Mouse (Mus musculus) forebrain, embryonic 12.5 days (tissue): ENCODE measurements around the gene Myo1h. TPM values are rescaled to one million over a fixed set of nuclear protein-coding genes. Genes with fewer than 3 reads are reported as not detected.

Experiments
- ATAC-seq: fragments of 200-750 bp; cut with Nextera tagmentation; 2 replicates; pipeline ENCODE4 v1.8.0; 2017; ENCODE audit warnings: moderate TSS enrichment; ENCODE audit not compliant: low FRiP score
- H3K27ac ChIP-seq: fragments of 300-500 bp; sonication (generic); 2 replicates; pipeline ENCODE4 v1.5.1; 2016; ENCODE audit warnings: mild to moderate bottlenecking
- H3K27me3 ChIP-seq: fragments of 300-500 bp; sonication (generic); 2 replicates; pipeline ENCODE4 v1.6.1; 2016; ENCODE audit warnings: mild to moderate bottlenecking
- H3K36me3 ChIP-seq: fragments of 300-500 bp; sonication (generic); replicated peaks from 2 replicates; pipeline ENCODE4 v1.6.1; 2016; ENCODE audit warnings: mild to moderate bottlenecking
- H3K4me1 ChIP-seq: fragments of 300-500 bp; sonication (generic); 2 replicates; pipeline ENCODE4 v1.6.1; 2016
- H3K4me2 ChIP-seq: fragments of 300-500 bp; sonication (generic); 2 replicates; pipeline ENCODE4 v1.6.1; 2016; ENCODE audit warnings: mild to moderate bottlenecking, moderate library complexity
- H3K4me3 ChIP-seq: fragments of 300-500 bp; sonication (generic); replicated peaks from 2 replicates; pipeline ENCODE4 v1.5.1; 2016; ENCODE audit warnings: mild to moderate bottlenecking
- H3K9ac ChIP-seq: fragments of 300-500 bp; sonication (generic); 2 replicates; pipeline ENCODE4 v1.6.1; 2016; ENCODE audit warnings: mild to moderate bottlenecking
- H3K9me3 ChIP-seq: fragments of 300-500 bp; sonication (generic); 2 replicates; pipeline ENCODE4 v1.6.1; 2016
- WGBS: fragments of 180-500 bp; shearing (Covaris S2); methylation state at CpG from one replicate; pipeline ENCODE4 v1.1.7; 2016; 5-methylcytosine and 5-hydroxymethylcytosine counted together
- polyA plus RNA-seq: library from polyadenylated mRNA; unstranded; fragments of >200 nt; fragmentation: Nextera tagmentation; extraction: Ambion mirVana; gene quantifications from 2 replicates; pipeline ENCODE4 v1.2.1, GENCODE M21; 2016

Myo1h gene
- polyA plus RNA-seq, 1 experiment from 2014 or later: 1.0 TPM

GRCm38 (mm10) chr5:114299156-114299855 is 10.3 kb downstream of the Myo1h start:
- 19% methylated on average over 22 of the region's 22 CpGs for WGBS
- ATAC-seq: peak; percentile 40
- no peak overlapping the region for H3K4me3 ChIP-seq
- H3K4me1 ChIP-seq: peaks cover 52% of the 10 kb centered on the region
- H3K36me3 ChIP-seq: no peaks in the 10 kb centered on the region
- peak overlapping the region; percentile 65; the same call in 1 of the 2 replicates for H3K27ac ChIP-seq
- H3K4me2 ChIP-seq: peak overlapping the region; percentile 25
- H3K27me3 ChIP-seq: peaks cover 63% of the 10 kb centered on the region
- H3K9ac ChIP-seq: no peak overlapping the region
- no peaks in the 10 kb centered on the region for H3K9me3 ChIP-seq

DNA sequence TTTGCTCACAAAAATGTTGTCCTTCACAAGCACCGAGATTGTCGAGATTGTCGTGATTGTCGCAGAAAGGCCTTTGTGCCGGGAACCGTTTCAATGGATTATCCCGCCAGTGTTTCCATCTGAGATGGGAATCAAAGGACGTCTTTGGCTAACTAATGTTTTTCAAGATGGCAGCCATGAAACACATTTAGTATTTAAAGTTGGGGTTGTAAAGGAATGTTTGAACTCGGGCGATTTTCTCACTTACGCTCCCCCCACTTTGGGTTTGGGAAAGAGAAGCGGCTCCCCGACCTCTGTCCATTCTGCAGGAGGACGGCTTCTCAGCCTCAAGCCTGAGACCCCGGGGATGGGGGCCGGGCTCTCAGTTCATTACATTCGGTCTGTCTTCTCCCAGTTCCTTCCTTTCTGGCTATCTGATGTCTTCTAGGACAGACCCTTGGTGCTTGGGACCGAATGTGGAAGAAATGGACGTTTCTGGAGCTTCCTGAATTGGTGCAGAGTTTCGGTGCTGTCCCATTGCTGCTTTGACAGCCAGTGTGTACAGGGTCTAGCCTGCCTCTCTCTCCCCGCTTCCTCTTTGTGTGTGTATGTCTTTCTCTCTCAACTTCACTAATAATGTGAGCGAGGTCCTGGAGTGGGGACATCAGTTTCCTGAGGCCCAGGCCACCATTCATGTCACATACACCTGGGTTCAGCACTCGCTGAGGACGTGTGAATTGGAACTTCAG is 11.1 kb downstream of the Myo1h start:
- Histone ChIP-seq H3K9me3 (no peaks in the 10 kb centered on the region), H3K9ac (no peak overlapping the region), H3K27me3 (peaks cover 58% of the 10 kb centered on the region), H3K36me3 (no peaks in the 10 kb centered on the region), H3K4me3 (no peak overlapping the region), H3K4me2 (no peak overlapping the region), H3K27ac (no peak overlapping the region), H3K4me1 (peaks cover 52% of the 10 kb centered on the region)
- ATAC-seq: no peak
- WGBS: 48% methylated on average over 24 of the region's 24 CpGs

DNA sequence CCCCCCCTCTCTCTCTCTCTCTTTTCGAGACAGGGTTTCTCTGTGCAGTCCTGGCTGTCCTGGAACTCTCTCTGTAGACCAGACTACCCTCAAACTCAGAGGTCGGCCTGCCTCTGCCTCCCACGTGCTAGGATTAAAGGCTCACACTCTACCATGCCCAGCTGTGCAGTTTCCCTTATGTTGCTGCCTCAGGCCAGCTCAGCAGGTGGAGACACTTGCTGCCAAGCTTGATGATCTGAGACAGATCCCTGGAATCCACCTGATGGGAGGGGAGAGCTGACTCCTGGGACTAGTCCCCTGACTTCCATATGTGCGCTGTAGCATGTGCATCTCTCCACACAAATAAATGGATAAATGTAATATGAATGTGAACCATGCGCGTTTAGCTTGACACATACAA is 14.2 kb downstream of the Myo1h start:
- H3K27me3 ChIP-seq: peaks cover 47% of the 10 kb centered on the region
- H3K4me1 ChIP-seq: peaks cover 32% of the 10 kb centered on the region
- no peak overlapping the region for H3K4me3 ChIP-seq
- H3K27ac ChIP-seq: no peak overlapping the region
- no peaks in the 10 kb centered on the region for H3K9me3 ChIP-seq
- H3K9ac ChIP-seq: no peak overlapping the region
- H3K36me3 ChIP-seq: no peaks in the 10 kb centered on the region
- no peak overlapping the region for H3K4me2 ChIP-seq
- 82% methylated on average over 6 of the region's 6 CpGs for WGBS
- ATAC-seq: no peak

GRCm38 (mm10) chr5:114306496-114306895 is 17.5 kb downstream of the Myo1h start:
- peaks cover 8% of the 10 kb centered on the region; the same call in 1 of the 2 replicates for H3K4me1 ChIP-seq
- H3K4me2 ChIP-seq: no peak overlapping the region
- no peak overlapping the region for H3K4me3 ChIP-seq
- no peak overlapping the region for H3K9ac ChIP-seq
- no peak overlapping the region for H3K27ac ChIP-seq
- H3K36me3 ChIP-seq: no peaks in the 10 kb centered on the region
- ATAC-seq: no peak
- 83% methylated on average over 5 of the region's 5 CpGs for WGBS
- no peaks in the 10 kb centered on the region for H3K9me3 ChIP-seq
- H3K27me3 ChIP-seq: peaks cover 49% of the 10 kb centered on the region

- H3K4me1 ChIP-seq: peaks cover 8% of the 10 kb centered on the region; the same call in 1 of the 2 replicates
- no peak overlapping the region for H3K4me3 ChIP-seq
- no peak overlapping the region for H3K9ac ChIP-seq
- no peak overlapping the region for H3K27ac ChIP-seq
- no peak for ATAC-seq
- H3K4me2 ChIP-seq: 0 out of 2 replicates have a peak overlapping the region, but pooled peaks have one; percentile 8
- H3K9me3 ChIP-seq: no peaks in the 10 kb centered on the region
- H3K36me3 ChIP-seq: no peaks in the 10 kb centered on the region
- 52% methylated on average over 18 of the region's 18 CpGs for WGBS
- peaks cover 29% of the 10 kb centered on the region; the same call in 1 of the 2 replicates for H3K27me3 ChIP-seq
Observed at GRCm38 (mm10) chr5:114308765-114309679, 20.1 kb downstream of the Myo1h start.

DNA sequence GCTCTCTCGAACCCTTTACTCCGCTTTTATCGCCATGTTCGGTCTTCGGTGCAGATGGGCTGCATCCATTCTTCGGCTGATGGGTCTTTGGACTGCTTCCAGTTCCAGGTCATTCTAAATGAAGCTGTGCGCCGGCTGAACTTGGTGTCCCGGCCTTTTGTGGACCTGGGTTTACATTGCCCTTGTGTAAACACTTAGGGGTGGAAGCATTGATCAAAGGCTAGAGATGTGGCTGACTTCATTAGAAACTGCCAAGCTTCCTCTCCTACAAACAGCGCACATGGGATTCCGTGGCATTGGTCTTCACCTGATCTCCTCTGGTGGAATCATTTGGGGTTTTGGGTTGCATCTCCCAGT is 20.7 kb downstream of the Myo1h start:
- Histone ChIP-seq H3K4me3 (no peak overlapping the region), H3K27ac (no peak overlapping the region), H3K4me2 (0 out of 2 replicates have a peak overlapping the region, but pooled peaks have one; percentile 8), H3K9ac (no peak overlapping the region), H3K9me3 (no peaks in the 10 kb centered on the region), H3K27me3 (peaks cover 29% of the 10 kb centered on the region; the same call in 1 of the 2 replicates), H3K4me1 (peaks cover 8% of the 10 kb centered on the region; the same call in 1 of the 2 replicates), H3K36me3 (no peaks in the 10 kb centered on the region)
- no peak for ATAC-seq
- 79% methylated on average over 11 of the region's 11 CpGs for WGBS

DNA sequence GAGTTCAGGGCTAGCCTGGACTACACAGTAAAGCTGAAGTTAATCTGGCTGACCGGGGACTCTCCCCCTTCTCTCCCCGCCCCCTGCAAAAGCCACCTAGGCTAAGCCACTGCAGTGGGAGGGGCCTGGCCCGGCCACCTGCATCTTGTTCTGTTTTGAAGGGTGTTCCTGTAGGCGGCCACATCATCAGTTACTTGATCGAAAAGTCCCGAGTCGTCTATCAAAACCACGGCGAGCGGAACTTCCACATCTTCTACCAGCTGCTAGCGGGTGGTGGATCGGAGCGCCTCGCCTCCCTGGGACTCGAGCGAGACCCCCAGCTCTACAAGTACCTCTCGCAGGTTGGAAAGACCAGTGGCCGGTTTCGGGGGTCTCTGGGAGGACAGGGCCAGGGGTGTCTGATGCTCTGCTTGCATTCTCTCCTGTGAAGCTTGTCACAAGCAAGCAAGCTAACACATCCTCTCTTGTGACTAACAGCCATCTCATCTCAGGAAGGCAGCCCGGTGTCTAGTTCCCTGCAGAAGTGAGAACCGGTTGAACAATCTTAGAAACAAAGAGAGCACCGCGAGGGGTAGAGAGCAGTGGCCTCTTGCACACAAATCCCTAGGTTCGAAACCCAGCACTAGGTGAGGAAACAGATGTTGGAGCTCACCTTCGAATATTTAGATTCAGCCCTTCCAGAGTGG is 34.3 kb downstream of the Myo1h start:
- Histone ChIP-seq H3K27me3 (peaks cover 10% of the 10 kb centered on the region), H3K27ac (no peak overlapping the region), H3K4me1 (peaks cover 5% of the 10 kb centered on the region; the same call in 1 of the 2 replicates), H3K4me3 (no peak overlapping the region), H3K9ac (no peak overlapping the region), H3K9me3 (no peaks in the 10 kb centered on the region), H3K4me2 (no peak overlapping the region; the same call in 1 of the 2 replicates), H3K36me3 (no peaks in the 10 kb centered on the region)
- 61% methylated on average over 25 of the region's 25 CpGs for WGBS
- no peak for ATAC-seq

GRCm38 (mm10) chr5:114323791-114324507 is 35.0 kb downstream of the Myo1h start:
- no peak overlapping the region for H3K4me3 ChIP-seq
- H3K9me3 ChIP-seq: no peaks in the 10 kb centered on the region
- no peak overlapping the region for H3K27ac ChIP-seq
- ATAC-seq: no peak
- H3K4me2 ChIP-seq: peak overlapping the region; percentile 23; the same call in 1 of the 2 replicates
- 24% methylated on average over 16 of the region's 16 CpGs for WGBS
- peaks cover 5% of the 10 kb centered on the region; the same call in 1 of the 2 replicates for H3K4me1 ChIP-seq
- no peaks in the 10 kb centered on the region for H3K36me3 ChIP-seq
- H3K9ac ChIP-seq: 0 out of 2 replicates have a peak overlapping the region, but pooled peaks have one; percentile 12
- peaks cover 10% of the 10 kb centered on the region for H3K27me3 ChIP-seq

DNA sequence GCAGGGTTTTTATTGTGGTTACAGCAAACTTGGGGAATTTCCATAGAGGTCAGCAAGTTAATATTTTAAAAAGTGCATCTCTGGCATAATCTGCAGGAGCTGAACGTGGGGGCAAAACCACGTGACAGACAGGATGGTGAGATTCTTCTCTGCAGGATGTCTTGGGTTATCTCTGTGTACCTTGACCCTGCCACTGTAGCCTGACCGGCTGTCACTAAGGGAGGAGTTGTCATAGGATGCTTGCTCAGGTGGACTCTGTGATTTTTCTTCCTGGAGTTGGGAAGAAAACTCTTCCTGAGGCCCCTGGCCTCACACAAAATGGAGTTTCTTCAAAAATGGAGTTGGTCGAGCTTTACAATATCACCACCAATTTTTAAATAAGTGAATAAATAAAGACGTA is 54.0 kb downstream of the Myo1h start:
- Histone ChIP-seq H3K9ac (no peak overlapping the region), H3K27me3 (no peaks in the 10 kb centered on the region), H3K4me1 (no peaks in the 10 kb centered on the region), H3K36me3 (no peaks in the 10 kb centered on the region), H3K4me2 (no peak overlapping the region), H3K4me3 (no peak overlapping the region), H3K9me3 (no peaks in the 10 kb centered on the region), H3K27ac (no peak overlapping the region)
- no peak for ATAC-seq
- WGBS: 85% methylated on average over 5 of the region's 5 CpGs

GRCm38 (mm10) chr5:114343612-114344011 is 54.6 kb downstream of the Myo1h start:
- Histone ChIP-seq H3K9me3 (no peaks in the 10 kb centered on the region), H3K9ac (no peak overlapping the region), H3K4me1 (no peaks in the 10 kb centered on the region), H3K4me2 (no peak overlapping the region), H3K4me3 (no peak overlapping the region), H3K27ac (no peak overlapping the region), H3K36me3 (no peaks in the 10 kb centered on the region), H3K27me3 (no peaks in the 10 kb centered on the region)
- 89% methylated on average over 7 of the region's 7 CpGs for WGBS
- ATAC-seq: no peak

GRCm38 (mm10) chr5:114345538-114345937 is 56.6 kb downstream of the Myo1h start:
- Histone ChIP-seq H3K27ac (no peak overlapping the region), H3K9ac (no peak overlapping the region), H3K4me2 (no peak overlapping the region), H3K27me3 (no peaks in the 10 kb centered on the region), H3K4me3 (no peak overlapping the region), H3K36me3 (no peaks in the 10 kb centered on the region), H3K9me3 (no peaks in the 10 kb centered on the region), H3K4me1 (no peaks in the 10 kb centered on the region)
- WGBS: 65% methylated on average over 3 of the region's 3 CpGs
- ATAC-seq: no peak
